Mouse (Mus musculus): ENCODE measurements around the gene Med29. TPM values are rescaled to one million over a fixed set of nuclear protein-coding genes. Genes with fewer than 3 reads are reported as not detected.

Gene Med29
- polyA plus RNA-seq, 1 experiment from 2014 or later, result 51.1 TPM

DNA sequence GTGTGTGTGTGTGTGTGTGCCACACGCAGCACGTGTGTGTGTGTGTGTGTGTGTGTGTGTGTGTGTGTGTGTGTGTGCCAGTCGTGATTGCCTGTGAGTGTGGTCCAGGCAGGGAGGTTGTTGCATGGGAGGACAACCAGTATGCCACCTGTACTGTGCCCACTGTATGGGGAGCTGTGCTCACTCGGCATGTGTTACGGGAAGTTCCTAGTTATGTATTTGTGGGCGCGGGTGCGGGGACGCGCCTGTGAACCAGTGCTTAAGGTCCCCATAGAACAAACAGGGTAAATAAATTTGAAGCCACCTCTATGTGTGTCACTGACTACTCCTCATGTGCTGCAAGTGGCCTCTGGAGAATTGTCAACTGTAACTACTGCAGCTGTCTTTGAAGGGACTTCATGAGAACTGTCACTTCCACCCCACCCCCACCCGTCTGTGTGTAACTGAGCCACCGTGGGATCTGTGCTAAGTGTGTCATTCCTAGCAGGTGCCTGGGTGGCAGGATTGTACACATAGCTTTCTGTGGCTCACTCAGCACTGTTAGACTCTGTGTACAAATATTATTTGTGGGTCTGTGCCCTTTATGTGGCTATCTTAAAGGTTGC lies 10.1 kb downstream of the Med29 start:
- no peak for ATAC-seq (ENCODE audit: insufficient number of reproducible peaks, insufficient read depth, low FRiP score, low read depth)
- Histone ChIP-seq H3K27me3 (ENCODE audit: control insufficient read depth, insufficient read depth, low read length) (no peaks in the 10 kb centered on the region), H3K4me1 (ENCODE audit: control insufficient read depth, insufficient read depth, low read length) (peaks cover 35% of the 10 kb centered on the region), H3K27ac (ENCODE audit: low read length) (peak overlapping the region; percentile 96), H3K9ac (replicated peaks; ENCODE audit: low read depth, low read length) (no peak overlapping the region; the same call in 1 of the 2 replicates), H3K4me3 (ENCODE audit: low read depth, low read length) (peak overlapping the region; percentile 17; the same call in 1 of the 2 replicates), H3K9me3 (ENCODE audit: control insufficient read depth, low read depth, low read length) (no peaks in the 10 kb centered on the region), H3K4me2 (replicated peaks; ENCODE audit: low read depth, low read length) (peak overlapping the region; percentile 43), H3K36me3 (ENCODE audit: control insufficient read depth, insufficient read depth, low read length) (peaks cover 14% of the 10 kb centered on the region; the same call in 1 of the 2 replicates)
- WGBS, result 37% methylated on average over 11 of the region's 12 CpGs

DNA sequence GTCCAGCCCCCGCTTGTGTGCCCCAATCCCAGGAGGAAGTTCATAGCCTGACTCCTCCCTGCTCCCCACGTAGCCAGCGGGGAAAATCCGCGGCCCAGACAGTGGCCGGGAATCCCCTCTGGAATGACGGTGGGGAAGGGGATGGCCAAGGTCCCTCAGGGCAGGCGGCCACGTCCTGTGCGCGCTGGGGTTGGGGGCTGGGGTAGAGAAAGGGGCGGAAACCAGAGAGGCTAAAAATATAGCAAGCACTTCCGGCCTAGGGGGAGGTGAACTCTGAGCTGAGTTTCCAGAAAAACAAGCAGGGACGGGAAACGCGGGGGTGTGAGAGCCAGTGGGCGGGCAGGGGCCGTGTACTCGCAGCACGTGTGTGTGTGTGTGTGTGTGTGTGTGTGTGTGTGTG lies 10.6 kb downstream of the Med29 start:
- Histone ChIP-seq H3K27me3 (ENCODE audit: control insufficient read depth, insufficient read depth, low read length) (no peaks in the 10 kb centered on the region), H3K9me3 (ENCODE audit: control insufficient read depth, low read depth, low read length) (no peaks in the 10 kb centered on the region), H3K4me2 (replicated peaks; ENCODE audit: low read depth, low read length) (peak overlapping the region; percentile 43), H3K9ac (replicated peaks; ENCODE audit: low read depth, low read length) (peak overlapping the region; percentile 10), H3K36me3 (ENCODE audit: control insufficient read depth, insufficient read depth, low read length) (peaks cover 13% of the 10 kb centered on the region; the same call in 1 of the 2 replicates), H3K4me3 (ENCODE audit: low read depth, low read length) (peak overlapping the region; percentile 17), H3K27ac (ENCODE audit: low read length) (peak overlapping the region; percentile 96), H3K4me1 (ENCODE audit: control insufficient read depth, insufficient read depth, low read length) (peaks cover 40% of the 10 kb centered on the region)
- peak; percentile 68 for ATAC-seq (ENCODE audit: insufficient number of reproducible peaks, insufficient read depth, low FRiP score, low read depth)
- 1% methylated on average over 20 of the region's 20 CpGs for WGBS

DNA sequence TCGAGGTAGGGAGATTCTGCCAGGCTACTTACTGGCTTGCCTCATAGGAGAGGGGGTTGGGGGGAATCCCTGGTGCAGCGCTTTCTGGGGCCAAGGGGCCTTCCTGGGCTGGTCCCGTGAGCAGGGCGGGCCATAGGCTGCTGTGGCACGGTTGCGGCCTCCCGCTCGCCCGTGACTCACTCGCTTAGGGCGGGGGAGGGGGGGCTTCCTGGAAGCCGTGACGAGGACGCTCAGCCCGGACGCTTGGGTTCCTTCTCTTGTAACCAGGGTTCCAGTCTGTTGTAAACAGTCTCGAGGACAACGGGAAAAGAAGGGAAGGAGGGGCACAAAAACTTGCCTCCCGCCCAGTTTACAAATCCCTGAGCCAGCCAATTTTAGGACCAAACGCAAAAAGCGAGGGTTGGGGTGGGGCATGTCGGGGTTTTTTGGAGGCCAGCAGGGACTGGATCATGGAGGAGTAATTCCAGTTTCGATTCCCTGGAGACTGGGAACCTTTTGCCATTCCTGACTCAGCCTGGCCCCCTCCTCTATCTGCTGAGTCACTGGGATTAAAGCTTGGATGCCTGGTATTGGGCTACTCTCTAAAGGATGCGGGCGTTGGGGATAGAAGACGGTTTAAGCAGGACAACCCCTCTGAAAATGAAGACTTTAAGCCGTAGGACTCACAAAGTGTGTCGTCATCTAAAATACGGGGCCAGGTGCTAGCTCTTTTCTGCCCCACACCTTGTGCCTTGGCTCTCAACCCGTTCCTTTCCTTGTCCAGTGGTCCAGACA lies 11.3 kb downstream of the Med29 start:
- Histone ChIP-seq H3K4me1 (ENCODE audit: control insufficient read depth, insufficient read depth, low read length) (peaks cover 41% of the 10 kb centered on the region), H3K4me2 (replicated peaks; ENCODE audit: low read depth, low read length) (peak overlapping the region; percentile 43), H3K9me3 (ENCODE audit: control insufficient read depth, low read depth, low read length) (no peaks in the 10 kb centered on the region), H3K9ac (replicated peaks; ENCODE audit: low read depth, low read length) (peak overlapping the region; percentile 38), H3K27ac (ENCODE audit: low read length) (peak overlapping the region; percentile 96), H3K4me3 (ENCODE audit: low read depth, low read length) (peak overlapping the region; percentile 17), H3K36me3 (ENCODE audit: control insufficient read depth, insufficient read depth, low read length) (peaks cover 11% of the 10 kb centered on the region; the same call in 1 of the 2 replicates), H3K27me3 (ENCODE audit: control insufficient read depth, insufficient read depth, low read length) (no peaks in the 10 kb centered on the region)
- peak; percentile 21; the same call in 1 of the 2 replicates for ATAC-seq (ENCODE audit: insufficient number of reproducible peaks, insufficient read depth, low FRiP score, low read depth)
- WGBS, result 3% methylated on average over 30 of the region's 30 CpGs

DNA sequence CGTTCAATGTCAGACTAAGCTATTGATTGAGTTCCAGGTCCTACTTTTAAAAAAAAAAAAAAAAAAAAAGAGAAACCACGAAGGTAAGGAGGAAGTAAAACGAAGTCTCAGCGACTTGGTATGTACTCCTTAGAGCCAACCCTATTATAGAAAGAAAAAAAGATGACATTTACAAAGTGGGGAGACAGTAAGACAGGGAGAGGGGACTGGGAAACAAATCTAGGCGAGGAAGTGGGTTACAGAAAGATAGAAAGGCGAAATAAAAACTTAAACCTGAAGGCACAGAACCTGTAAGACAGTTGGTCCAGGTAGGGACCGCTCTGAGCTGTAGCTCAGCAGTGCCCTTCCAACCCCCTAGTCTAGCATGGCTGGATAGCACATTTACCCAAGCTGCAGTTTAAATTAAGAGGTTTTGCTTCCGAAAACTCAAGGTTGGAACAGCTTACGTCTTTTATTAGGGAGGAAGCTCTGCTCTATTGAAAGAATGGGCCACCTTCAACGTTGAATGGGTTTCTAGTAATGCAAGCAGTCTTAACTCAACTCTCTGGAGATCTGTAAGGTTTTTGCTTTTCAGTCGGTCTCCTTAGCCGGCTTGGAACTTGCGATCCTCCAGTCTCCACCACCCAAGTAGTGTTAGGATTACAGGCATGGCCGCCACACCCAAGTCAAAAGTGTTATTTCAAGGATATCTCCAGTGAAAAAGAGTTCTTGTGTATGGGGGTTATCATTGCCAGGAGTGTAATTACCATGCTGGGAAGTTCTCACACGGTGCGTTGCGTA lies 12.1 kb downstream of the Med29 start, which contains the start of gene Zfp36:
Zfp36 (minus strand) TSS at position 17 of the 780 bp plus-strand sequence.
- 41% methylated on average over 17 of the region's 17 CpGs for WGBS
- Histone ChIP-seq H3K27me3 (ENCODE audit: control insufficient read depth, insufficient read depth, low read length) (no peaks in the 10 kb centered on the region), H3K36me3 (ENCODE audit: control insufficient read depth, insufficient read depth, low read length) (peaks cover 7% of the 10 kb centered on the region; the same call in 1 of the 2 replicates), H3K4me2 (replicated peaks; ENCODE audit: low read depth, low read length) (peak within 1 kb of the TSS; percentile 91), H3K9ac (replicated peaks; ENCODE audit: low read depth, low read length) (peak within 1 kb of the TSS; percentile 88), H3K4me3 (ENCODE audit: low read depth, low read length) (peak within 1 kb of the TSS; percentile 84), H3K27ac (ENCODE audit: low read length) (peak within 1 kb of the TSS; percentile 96), H3K9me3 (ENCODE audit: control insufficient read depth, low read depth, low read length) (no peaks in the 10 kb centered on the region), H3K4me1 (ENCODE audit: control insufficient read depth, insufficient read depth, low read length) (peaks cover 41% of the 10 kb centered on the region)
- no peak for ATAC-seq (ENCODE audit: insufficient number of reproducible peaks, insufficient read depth, low FRiP score, low read depth)

DNA sequence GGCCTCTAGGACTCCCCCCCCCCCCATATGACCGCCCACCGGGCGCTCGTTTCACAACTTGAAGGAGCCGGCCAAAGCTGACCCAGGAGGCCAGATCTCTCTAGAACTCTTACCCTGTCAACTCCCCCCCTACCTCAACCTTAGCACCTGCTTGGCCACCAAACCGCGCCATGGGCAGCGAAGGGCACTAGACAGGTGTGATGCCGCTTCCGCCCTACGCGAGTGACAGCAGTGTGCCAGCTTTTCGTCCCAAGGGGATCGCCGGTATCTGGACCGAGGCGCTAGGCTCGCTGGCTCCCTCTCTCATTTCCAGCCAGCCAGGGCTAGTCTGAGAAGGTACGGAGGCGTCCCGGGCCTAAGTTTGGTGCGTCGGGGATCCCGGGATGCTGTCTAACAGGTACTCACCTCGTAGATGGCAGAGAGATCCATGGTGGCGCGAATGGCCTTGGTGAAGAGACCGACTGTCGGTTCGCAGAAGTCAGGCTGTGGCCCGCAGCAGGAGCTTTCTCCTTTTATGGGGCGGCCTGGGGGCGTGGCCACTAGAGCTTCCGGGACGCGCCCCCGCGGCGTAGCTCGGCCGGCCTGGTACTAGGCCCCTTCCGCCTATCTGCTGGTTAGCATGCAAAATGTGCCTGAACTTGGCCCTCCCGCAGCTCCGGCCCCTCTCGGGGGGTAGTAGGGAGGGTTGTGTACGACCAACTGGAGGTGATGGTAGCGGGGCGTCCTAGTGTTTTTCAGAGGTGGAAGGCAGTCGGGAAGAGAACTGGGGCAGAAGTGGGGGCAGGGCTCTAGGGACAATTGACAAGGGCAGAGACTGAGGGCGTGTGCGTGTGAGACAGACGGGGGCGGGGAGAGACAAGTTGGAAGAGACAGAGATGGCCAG lies 13.5 kb downstream of the Med29 start:
- peaks cover 7% of the 10 kb centered on the region; the same call in 1 of the 2 replicates for H3K36me3 ChIP-seq (ENCODE audit: control insufficient read depth, insufficient read depth, low read length)
- H3K27me3 ChIP-seq (ENCODE audit: control insufficient read depth, insufficient read depth, low read length), result no peaks in the 10 kb centered on the region
- H3K9me3 ChIP-seq (ENCODE audit: control insufficient read depth, low read depth, low read length), result no peaks in the 10 kb centered on the region
- 2% methylated on average over 53 of the region's 53 CpGs for WGBS
- peaks cover 45% of the 10 kb centered on the region for H3K4me1 ChIP-seq (ENCODE audit: control insufficient read depth, insufficient read depth, low read length)
- peak overlapping the region; percentile 91 for H3K4me2 ChIP-seq (replicated peaks; ENCODE audit: low read depth, low read length)
- peak overlapping the region; percentile 96 for H3K27ac ChIP-seq (ENCODE audit: low read length)
- peak overlapping the region; percentile 84 for H3K4me3 ChIP-seq (ENCODE audit: low read depth, low read length)
- peak; percentile 43; the same call in 1 of the 2 replicates for ATAC-seq (ENCODE audit: insufficient number of reproducible peaks, insufficient read depth, low FRiP score, low read depth)
- H3K9ac ChIP-seq (replicated peaks; ENCODE audit: low read depth, low read length), result peak overlapping the region; percentile 88

DNA sequence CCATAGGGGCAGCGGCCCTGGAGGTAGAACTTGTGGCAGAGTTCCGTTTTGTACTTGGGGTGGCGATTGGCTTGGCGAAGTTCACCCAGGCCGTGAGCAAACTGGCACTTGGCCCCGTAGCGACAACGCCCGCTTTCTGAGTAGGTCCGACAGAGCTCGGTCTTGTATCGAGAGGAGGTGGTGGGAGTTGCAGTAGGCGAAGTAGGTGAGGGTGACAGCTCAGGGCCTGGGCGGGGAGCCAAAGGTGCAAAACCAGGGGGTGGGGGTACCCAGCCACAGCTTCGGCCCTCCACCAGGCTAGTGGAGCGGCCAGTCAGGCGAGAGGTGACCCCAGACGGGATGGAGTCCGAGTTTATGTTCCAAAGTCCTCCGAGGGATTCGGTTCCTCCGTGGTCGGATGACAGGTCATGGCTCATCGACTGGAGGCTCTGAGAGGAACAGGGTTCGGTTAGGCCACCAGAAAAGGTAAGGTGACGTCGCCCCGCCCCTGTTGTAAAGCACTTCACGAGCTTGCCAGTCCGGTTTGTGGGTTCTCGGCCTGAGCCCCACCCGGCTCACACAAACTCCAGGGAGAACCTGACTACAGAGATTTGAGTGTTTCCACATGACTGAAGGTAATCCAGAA lies 14.3 kb downstream of the Med29 start:
- no peak for ATAC-seq (ENCODE audit: insufficient number of reproducible peaks, insufficient read depth, low FRiP score, low read depth)
- Histone ChIP-seq H3K27me3 (ENCODE audit: control insufficient read depth, insufficient read depth, low read length) (no peaks in the 10 kb centered on the region), H3K36me3 (ENCODE audit: control insufficient read depth, insufficient read depth, low read length) (peaks cover 7% of the 10 kb centered on the region; the same call in 1 of the 2 replicates), H3K4me2 (replicated peaks; ENCODE audit: low read depth, low read length) (peak overlapping the region; percentile 91), H3K9ac (replicated peaks; ENCODE audit: low read depth, low read length) (peak overlapping the region; percentile 88), H3K9me3 (ENCODE audit: control insufficient read depth, low read depth, low read length) (no peaks in the 10 kb centered on the region), H3K27ac (ENCODE audit: low read length) (peak overlapping the region; percentile 96), H3K4me3 (ENCODE audit: low read depth, low read length) (peak overlapping the region; percentile 84), H3K4me1 (ENCODE audit: control insufficient read depth, insufficient read depth, low read length) (peaks cover 49% of the 10 kb centered on the region)
- WGBS, result 31% methylated on average over 32 of the region's 32 CpGs

DNA sequence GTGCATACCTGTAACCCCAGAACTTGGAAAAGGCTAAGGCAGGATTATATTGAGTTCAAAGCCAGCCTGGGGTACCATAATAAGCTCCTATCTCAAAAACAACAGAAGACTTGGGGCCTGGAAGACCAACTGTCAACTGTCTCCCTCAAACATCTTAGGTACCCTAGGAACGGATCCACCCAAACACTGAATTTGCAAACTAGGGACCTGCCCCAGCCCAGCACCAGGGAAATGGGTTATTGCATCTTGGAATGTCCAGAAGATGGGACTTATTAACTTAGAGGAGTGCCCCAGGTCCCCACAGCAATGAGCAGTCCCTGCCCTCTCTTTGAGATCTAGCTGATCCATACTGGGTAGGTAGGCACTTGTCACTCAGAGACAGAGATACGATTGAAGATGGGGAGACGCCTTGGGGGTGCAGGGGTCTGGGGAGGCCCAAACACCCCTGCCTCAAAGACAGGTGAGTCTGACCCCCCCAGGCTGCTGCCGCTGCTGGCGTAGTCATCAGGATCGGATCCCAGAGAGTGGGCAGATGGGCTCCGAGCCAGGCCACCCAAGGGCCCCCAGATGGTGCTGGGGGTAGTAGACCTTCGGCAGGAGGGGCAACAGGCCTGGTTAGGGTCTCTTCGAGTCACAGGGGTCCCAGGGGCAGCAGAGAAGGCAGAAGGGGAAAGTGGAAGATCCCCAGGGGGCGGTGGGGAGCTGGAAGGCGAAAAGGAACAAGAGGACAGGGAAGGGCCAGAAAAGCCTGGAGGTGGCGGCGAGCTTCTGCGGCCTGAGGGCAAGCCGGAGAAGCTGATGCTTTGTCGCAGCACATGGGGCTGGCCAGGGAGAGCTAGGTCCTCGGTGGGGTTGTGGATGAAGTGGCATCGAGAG lies 15.1 kb downstream of the Med29 start:
- Histone ChIP-seq H3K27me3 (ENCODE audit: control insufficient read depth, insufficient read depth, low read length) (no peaks in the 10 kb centered on the region), H3K27ac (ENCODE audit: low read length) (peak overlapping the region; percentile 96), H3K4me1 (ENCODE audit: control insufficient read depth, insufficient read depth, low read length) (peaks cover 43% of the 10 kb centered on the region), H3K4me2 (replicated peaks; ENCODE audit: low read depth, low read length) (peak overlapping the region; percentile 91), H3K36me3 (ENCODE audit: control insufficient read depth, insufficient read depth, low read length) (peaks cover 7% of the 10 kb centered on the region; the same call in 1 of the 2 replicates), H3K9ac (replicated peaks; ENCODE audit: low read depth, low read length) (peak overlapping the region; percentile 88), H3K9me3 (ENCODE audit: control insufficient read depth, low read depth, low read length) (no peaks in the 10 kb centered on the region), H3K4me3 (ENCODE audit: low read depth, low read length) (peak overlapping the region; percentile 84)
- ATAC-seq (ENCODE audit: insufficient number of reproducible peaks, insufficient read depth, low FRiP score, low read depth), result no peak
- 72% methylated on average over 18 of the region's 18 CpGs for WGBS
